Mouse (Mus musculus) cerebellum, adult 9-10 months (tissue): Measurements from ENCODE around the gene Micu2.

Experiments used
- DNase-seq: peaks from one replicate; pipeline ENCODE4 v3.0.0; 2022

Gene Micu2

GRCm38 (mm10) chr14:57998526-57999401, at the start of gene Micu2:
TSS of gene Micu2 (minus strand) at chr14:57999262.
- DNase-seq = peak; percentile 80

DNA sequence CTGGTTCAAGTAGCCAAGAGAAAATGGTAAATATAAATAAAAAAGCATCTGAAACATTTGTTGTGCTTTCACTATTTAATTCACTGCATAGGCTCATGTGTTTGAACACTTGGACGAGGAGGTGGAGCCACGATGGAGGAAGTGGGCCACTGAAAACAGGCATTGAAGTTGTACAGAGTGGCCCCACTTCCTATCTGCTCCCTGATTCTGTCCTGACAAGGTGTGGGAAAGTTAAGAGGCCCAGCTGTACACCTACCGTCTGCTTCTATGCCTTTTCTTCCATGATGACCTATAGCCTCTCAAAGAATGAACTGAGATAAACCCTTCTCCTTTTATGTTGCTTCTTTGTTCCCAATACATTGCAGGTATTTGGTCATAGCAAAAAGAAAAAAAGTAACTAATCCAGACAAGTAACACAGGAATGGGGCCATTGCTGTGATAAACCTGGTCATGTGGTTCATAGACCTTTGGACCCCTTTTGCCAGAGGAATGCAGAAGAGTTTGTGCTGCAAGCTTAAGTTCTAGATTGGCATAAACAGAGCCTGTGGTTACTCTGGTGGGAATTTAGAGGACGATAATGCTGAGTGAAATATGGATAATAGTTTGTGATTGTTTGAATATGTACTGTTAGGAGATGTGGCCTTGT, 47.7 kb upstream of the Micu2 start:
- no peak for DNase-seq

- DNase-seq = no peak
Observed at GRCm38 (mm10) chr14:58036174-58036573, 37.1 kb upstream of the Micu2 start.

DNA sequence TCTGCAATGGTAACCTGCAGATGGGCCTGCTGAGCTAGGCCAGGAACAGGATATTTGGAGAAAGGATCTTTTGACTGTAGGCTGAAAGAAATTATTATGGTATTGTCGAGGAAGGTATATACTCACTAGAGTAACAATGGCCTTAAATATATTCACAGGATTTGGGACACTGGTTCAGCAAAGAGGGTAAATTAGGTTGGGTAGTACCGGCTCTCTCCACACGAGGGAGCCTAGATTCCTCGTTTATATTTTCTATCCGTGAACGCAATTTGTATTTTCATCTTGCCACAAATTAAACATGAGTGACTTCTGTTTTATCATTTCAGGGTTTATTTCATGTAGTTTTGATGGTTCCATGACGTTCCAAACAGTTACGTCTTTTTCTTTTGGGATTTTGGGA, 35.5 kb upstream of the Micu2 start:
- peak; percentile 76 for DNase-seq

- no peak for DNase-seq
Observed at GRCm38 (mm10) chr14:58018869-58019268, 19.8 kb upstream of the Micu2 start.

DNA sequence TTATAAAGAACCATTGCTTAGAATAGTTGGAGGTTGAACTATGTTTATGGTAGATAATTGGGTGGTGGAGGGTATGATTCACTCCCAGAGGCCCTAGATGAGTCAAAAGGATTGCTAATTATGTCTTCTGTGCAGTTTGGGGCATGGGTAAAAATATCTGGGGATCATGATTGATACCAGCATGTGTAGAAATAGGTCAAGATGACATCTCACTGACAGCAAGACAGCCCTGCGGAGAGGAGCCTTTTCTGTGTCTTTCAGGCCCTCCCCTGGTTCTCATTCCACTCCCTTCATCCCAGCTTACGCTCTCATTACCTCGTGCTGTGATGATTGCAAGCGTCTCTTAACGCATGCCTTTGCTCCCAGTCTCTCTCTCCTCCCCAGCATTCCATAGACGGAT, 4.8 kb upstream of the Micu2 start:
- DNase-seq = no peak

- DNase-seq = no peak
Observed at GRCm38 (mm10) chr14:58002161-58002560, 3.1 kb upstream of the Micu2 start.

GRCm38 (mm10) chr14:57999402-57999734, 306 bp upstream of the Micu2 start:
- no peak for DNase-seq

- DNase-seq = no peak
Observed at GRCm38 (mm10) chr14:57997431-57997830, 1.6 kb downstream of the Micu2 start.

GRCm38 (mm10) chr14:57996210-57996609, 2.9 kb downstream of the Micu2 start:
- no peak for DNase-seq

GRCm38 (mm10) chr14:57991761-57992160, 7.3 kb downstream of the Micu2 start:
- DNase-seq = no peak

GRCm38 (mm10) chr14:57989162-57989561, 9.9 kb downstream of the Micu2 start:
- no peak for DNase-seq

GRCm38 (mm10) chr14:57985780-57986179, 13.3 kb downstream of the Micu2 start:
- no peak for DNase-seq

DNA sequence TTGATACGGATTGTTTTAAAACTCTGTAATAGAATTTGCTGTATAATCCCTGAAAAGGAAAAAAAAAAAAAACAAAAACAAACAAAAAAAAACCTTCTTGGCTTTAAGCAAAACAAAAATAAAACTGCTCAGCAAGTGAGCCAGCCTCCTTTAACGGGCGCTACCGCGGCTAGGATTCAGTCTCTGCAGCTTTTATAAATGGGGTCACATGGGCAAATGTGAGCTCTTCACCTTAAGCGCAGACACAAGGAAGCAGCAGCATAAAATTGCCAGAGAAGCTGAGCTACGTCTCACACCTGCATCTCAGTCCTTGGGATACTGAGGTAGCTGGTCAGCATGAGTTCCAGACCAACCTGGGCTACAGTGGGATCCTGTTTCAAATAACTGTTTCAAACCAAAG, 16.6 kb downstream of the Micu2 start:
- DNase-seq = no peak

- DNase-seq = no peak
Observed at GRCm38 (mm10) chr14:57981720-57982418, 17.2 kb downstream of the Micu2 start.

GRCm38 (mm10) chr14:57980776-57981175, 18.3 kb downstream of the Micu2 start:
- no peak for DNase-seq

DNA sequence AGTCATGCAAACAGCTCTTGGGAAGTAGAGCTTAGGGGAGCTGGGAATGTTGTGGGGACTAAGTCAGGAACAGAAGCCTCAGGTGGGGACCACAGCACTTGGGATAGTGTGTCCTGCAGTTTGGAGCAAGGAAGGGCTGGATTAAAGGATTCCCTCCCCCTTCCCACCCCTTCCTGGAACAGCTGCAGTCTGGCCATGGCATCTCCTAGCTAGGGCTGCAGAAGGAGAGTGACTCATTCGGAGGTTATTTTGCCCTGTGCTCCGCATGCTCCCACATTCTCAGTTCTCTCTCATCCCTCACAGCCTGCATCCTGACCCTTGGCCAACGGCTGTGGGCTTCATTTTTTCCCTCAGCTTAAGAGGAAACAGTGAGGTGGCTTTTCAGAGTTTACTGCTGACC, 18.9 kb downstream of the Micu2 start:
- no peak for DNase-seq

GRCm38 (mm10) chr14:57978144-57978543, 20.9 kb downstream of the Micu2 start:
- DNase-seq = no peak

DNA sequence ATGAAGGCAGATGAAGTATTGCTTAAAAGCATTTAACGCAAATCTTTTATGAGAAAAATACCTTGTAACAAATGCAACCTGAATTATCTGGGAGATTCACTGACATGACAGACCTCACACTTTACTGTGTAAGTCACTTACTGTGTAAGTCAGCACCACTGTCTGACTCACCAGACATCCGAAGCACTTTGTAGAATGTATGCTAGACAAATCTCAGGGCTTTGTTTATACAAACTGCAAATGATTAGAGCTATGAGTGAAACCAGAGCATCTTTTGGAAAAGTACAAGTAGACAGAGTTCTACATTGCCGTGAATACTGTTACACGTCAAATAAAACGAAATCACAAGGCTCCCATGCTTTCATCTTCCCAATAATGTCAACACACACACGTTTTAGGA, 23.4 kb downstream of the Micu2 start:
- DNase-seq = no peak

- no peak for DNase-seq
Observed at GRCm38 (mm10) chr14:57971986-57972525, 27.0 kb downstream of the Micu2 start.

DNA sequence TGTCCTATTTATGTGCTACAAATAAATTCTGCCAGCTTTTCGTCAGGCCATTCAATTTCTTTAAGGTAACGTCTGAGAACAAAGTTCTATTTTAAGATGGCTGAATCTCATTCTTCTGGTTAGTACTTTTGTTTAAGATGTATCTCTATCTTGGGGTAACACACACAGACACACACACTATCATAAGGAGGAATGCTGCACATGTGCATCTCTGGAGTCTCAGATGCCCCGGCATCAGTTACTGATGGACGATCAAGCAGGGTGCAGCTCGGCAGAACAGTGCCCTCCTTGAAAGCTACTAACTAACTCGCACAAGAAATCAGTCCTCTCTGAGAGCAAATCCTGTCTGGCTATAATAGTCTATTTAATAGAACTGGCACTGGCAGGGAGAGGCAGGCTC, 30.2 kb downstream of the Micu2 start:
- DNase-seq = no peak

DNA sequence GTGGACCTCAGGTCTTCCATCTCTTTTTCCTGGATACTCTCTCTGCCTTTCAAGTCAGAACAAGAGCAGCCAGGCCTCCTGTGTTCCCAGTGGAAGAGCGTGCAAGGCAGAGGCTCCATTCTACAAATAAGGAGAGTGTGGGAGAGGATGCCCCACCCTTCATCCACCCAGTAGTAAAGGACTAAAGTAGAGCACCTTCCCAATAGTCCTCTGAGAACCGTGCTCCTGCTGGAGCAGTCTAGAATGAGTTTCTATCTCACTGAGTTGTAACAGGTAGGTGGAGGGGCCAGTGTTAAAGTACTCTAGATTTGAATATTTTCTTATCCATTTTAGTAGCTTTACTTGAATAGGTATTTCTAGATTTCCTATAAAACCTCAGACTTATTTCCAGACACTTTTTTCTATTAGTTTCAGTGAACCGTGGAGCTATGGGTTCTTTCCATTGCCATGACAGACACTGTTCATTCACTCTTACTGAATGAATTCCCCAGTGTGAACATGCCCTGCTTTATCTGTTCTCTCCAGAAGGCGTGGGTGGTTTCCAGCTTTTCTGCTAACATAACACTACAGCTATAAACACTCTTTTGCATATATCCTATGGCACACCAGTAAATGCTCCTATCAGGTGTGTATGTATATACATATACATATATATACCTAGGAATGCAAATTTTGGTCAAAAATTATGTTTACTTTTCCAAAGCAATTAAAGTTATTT, 31.8 kb downstream of the Micu2 start:
- no peak for DNase-seq

GRCm38 (mm10) chr14:57961861-57962260, 37.2 kb downstream of the Micu2 start:
- no peak for DNase-seq
